Mouse (Mus musculus) forebrain, embryonic 11.5 days (tissue): ENCODE data around the gene Mybbp1a. TPM values are rescaled to one million over a fixed set of nuclear protein-coding genes. Genes with fewer than 3 reads are reported as not detected.
"Not testable (repeated sequence)": the region's sequence is repeated elsewhere in the genome, so short reads cannot be mapped to it uniquely, and the experiment has no call there.

Experiments
- ATAC-seq: fragments of 200-750 bp; cut with Nextera tagmentation; replicated peaks from 2 replicates; pipeline ENCODE4 v1.8.0; 2017; ENCODE audit warnings: moderate TSS enrichment; ENCODE audit not compliant: low FRiP score
- DNase-seq: peaks from one replicate; pipeline ENCODE4 v3.0.0-alpha.2; 2017; ENCODE audit warnings: low spot score
- H3K27ac ChIP-seq: fragments of 300-500 bp; sonication (generic); 2 replicates; pipeline ENCODE4 v1.5.1; 2014; ENCODE audit warnings: low read depth, low read length
- H3K27me3 ChIP-seq: fragments of 300-500 bp; sonication (generic); 2 replicates; pipeline ENCODE4 v1.6.1; 2014; ENCODE audit warnings: mild to moderate bottlenecking, low read length, mixed read lengths; ENCODE audit not compliant: control insufficient read depth, insufficient read depth
- H3K36me3 ChIP-seq: fragments of 300-500 bp; sonication (generic); 2 replicates; pipeline ENCODE4 v1.6.1; 2014; ENCODE audit warnings: mild to moderate bottlenecking, low read length, moderate library complexity, mixed read lengths; ENCODE audit not compliant: control insufficient read depth, insufficient read depth
- H3K4me1 ChIP-seq: fragments of 300-500 bp; sonication (generic); replicated peaks from 2 replicates; pipeline ENCODE4 v1.6.1; 2014; ENCODE audit warnings: low read length, mixed read lengths; ENCODE audit not compliant: control insufficient read depth, insufficient read depth
- H3K4me2 ChIP-seq: fragments of 300-500 bp; sonication (generic); 2 replicates; pipeline ENCODE4 v1.6.1; 2014; ENCODE audit warnings: low read depth, mild to moderate bottlenecking, low read length, moderate library complexity, mixed read lengths; ENCODE audit not compliant: severe bottlenecking
- H3K4me3 ChIP-seq: fragments of 300-500 bp; sonication (generic); 2 replicates; pipeline ENCODE4 v1.5.1; 2014; ENCODE audit warnings: low read depth, low read length
- H3K9ac ChIP-seq: fragments of 300-500 bp; sonication (generic); 2 replicates; pipeline ENCODE4 v1.6.1; 2014; ENCODE audit warnings: low read length
- H3K9me3 ChIP-seq: fragments of 300-500 bp; sonication (generic); 2 replicates; pipeline ENCODE4 v1.6.1; 2016; ENCODE audit warnings: low read length, mixed read lengths; ENCODE audit not compliant: control insufficient read depth
- WGBS: fragments of 180-500 bp; shearing (Covaris S2); extraction: QIAGEN DNeasy Blood & Tissue Kit; methylation state at CpG from one replicate; pipeline ENCODE4 v1.1.7; 2014; 5-methylcytosine and 5-hydroxymethylcytosine counted together
- polyA plus RNA-seq: library from polyadenylated mRNA; unstranded; fragments of >200 nt; fragmentation: Nextera tagmentation; extraction: Ambion mirVana; gene quantifications from 2 replicates; pipeline ENCODE4 v1.2.1, GENCODE M21; 2014

The Mybbp1a gene
- polyA plus RNA-seq, 1 experiment from 2014 or later: 166 TPM

DNA sequence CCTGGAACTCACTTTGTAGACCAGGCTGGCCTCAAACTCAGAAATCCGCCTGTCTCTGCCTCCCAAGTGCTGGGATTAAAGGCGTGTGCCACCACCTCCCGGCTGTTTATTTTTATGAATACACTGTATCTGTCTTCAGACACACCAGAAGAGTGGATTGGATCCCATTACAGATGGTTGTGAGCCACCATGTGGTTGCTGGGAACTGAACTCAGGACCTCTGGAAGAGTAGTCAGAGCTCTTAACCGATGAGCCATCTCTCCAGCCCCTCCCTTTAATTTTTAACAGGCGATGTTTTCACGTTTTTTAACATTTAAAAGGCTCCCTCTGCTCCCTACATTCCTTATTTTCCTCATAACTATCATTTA is 574 bp upstream of the Mybbp1a start:
- not testable (repeated sequence) for H3K9me3 ChIP-seq, DNase-seq, H3K4me1 ChIP-seq, H3K27me3 ChIP-seq
- WGBS: 50% methylated on average over 6 of the region's 6 CpGs
- Histone ChIP-seq H3K9ac (peak overlapping the region; percentile 77), H3K27ac (peak overlapping the region; percentile 94), H3K4me3 (peak overlapping the region; percentile 80), H3K4me2 (peak overlapping the region; percentile 55), H3K36me3 (peaks cover 21% of the 10 kb centered on the region)
- ATAC-seq: 0 out of 2 replicates have a peak, but pooled peaks have one; percentile 9

DNA sequence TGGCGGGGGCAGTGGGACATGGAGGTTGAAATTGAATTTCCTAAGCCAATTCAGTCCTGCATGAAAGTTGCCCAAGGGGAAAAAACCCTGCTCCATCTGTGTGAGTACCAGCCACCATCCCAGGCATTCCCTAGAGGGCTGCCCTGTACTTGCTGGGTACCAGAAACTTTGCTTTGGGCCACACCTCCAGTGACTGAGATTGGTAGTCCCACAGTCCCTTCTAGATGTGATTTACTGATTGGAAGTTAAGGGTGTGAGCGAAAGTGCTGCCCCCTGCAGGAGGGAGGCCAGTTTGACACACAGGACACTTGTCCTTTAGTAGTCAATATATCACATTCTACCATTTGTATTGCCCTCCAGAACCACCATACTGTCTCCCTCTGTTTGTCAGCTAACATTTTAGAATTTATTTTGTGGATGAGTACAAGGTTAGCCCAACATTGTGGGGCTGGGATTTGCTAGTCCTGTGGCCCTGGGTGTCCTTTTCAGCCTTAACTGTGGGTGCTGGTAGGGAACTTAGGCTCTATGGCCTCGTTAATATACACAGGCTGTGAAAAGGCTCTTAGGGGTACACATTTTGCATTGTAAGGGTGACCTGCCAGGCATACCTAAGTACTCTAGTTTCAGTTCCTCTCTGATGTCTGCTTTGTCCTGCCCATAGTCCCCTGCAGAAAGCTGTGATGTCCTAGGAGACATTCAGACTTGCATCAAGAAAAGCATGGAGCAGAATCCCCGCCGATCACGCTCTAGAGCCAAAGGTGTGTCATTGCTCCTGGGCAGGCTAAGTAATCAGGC is 5.4 kb downstream of the Mybbp1a start:
- no peak overlapping the region for H3K27ac ChIP-seq
- no peaks in the 10 kb centered on the region for H3K9me3 ChIP-seq
- H3K4me2 ChIP-seq: no peak overlapping the region
- no peak for ATAC-seq
- WGBS: 84% methylated on average over 6 of the region's 6 CpGs
- no peak overlapping the region for H3K4me3 ChIP-seq
- peak; percentile 73 for DNase-seq
- peaks cover 5% of the 10 kb centered on the region; the same call in 1 of the 2 replicates for H3K4me1 ChIP-seq
- peaks cover 65% of the 10 kb centered on the region for H3K36me3 ChIP-seq
- H3K9ac ChIP-seq: no peak overlapping the region
- H3K27me3 ChIP-seq: no peaks in the 10 kb centered on the region

GRCm38 (mm10) chr11:72447475-72447874 is 6.3 kb downstream of the Mybbp1a start:
- Histone ChIP-seq H3K4me2 (no peak overlapping the region), H3K27me3 (no peaks in the 10 kb centered on the region), H3K36me3 (peaks cover 71% of the 10 kb centered on the region), H3K4me3 (no peak overlapping the region), H3K4me1 (peaks cover 1% of the 10 kb centered on the region; the same call in 1 of the 2 replicates), H3K9ac (no peak overlapping the region), H3K27ac (no peak overlapping the region), H3K9me3 (no peaks in the 10 kb centered on the region)
- WGBS: 90% methylated on average over 8 of the region's 8 CpGs
- DNase-seq: no peak
- ATAC-seq: no peak

GRCm38 (mm10) chr11:72452140-72452665 is 11.0 kb downstream of the Mybbp1a start:
- DNase-seq (no peak), ATAC-seq (no peak)
- Histone ChIP-seq H3K36me3 (peaks cover 37% of the 10 kb centered on the region), H3K4me3 (no peak overlapping the region), H3K4me1 (0 out of 2 replicates have a peak, but pooled peaks cover 2% of the 10 kb centered on the region), H3K9ac (no peak overlapping the region), H3K27ac (no peak overlapping the region), H3K27me3 (no peaks in the 10 kb centered on the region), H3K9me3 (no peaks in the 10 kb centered on the region), H3K4me2 (no peak overlapping the region)
- WGBS: 72% methylated on average over 3 of the region's 3 CpGs

DNA sequence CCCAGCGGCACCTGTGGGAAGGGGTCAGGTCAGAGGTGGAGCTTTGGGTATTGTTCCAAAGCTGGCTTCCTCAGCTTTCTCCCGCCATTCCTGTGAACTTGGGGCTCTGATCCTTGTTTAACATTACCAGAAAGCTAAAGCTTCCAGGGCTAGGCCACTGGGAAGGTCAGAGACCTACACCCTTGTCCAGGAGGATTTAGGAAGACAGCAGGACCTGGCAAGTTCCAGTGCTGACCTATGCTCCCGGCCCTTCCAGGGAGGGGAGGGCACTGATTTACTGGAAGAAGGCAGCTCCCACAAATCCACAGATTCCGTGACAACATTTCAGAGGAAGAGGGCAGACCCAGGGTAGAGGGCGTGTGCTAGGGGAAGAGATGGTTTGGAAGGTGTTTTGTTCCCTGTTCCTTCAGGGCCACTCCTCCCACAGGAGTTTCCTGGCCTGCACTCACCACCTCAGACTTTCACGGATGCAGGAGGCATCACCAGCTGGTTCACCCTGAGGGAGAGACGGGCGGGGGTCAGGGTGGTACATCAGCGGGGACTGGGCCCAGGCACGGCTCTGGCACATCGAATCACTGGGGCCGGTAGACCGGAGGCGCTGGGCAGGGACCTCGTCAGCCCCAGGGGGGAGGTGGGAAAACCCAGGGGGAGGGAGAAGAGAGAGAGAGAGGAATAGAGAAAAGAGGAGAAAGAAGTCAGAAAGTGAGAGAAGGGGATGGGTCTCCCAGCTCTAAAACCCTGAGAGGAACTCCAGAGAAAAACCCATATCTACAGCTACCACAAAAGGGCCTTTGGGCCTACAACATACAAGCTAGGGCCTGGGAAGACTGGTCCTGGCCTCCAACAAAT is 12.2 kb downstream of the Mybbp1a start:
- DNase-seq (no peak), ATAC-seq (no peak)
- Histone ChIP-seq H3K9ac (no peak overlapping the region), H3K36me3 (peaks cover 28% of the 10 kb centered on the region), H3K9me3 (no peaks in the 10 kb centered on the region), H3K27me3 (no peaks in the 10 kb centered on the region), H3K4me1 (0 out of 2 replicates have a peak, but pooled peaks cover 2% of the 10 kb centered on the region), H3K4me2 (no peak overlapping the region), H3K4me3 (no peak overlapping the region), H3K27ac (no peak overlapping the region)
- WGBS: 61% methylated on average over 15 of the region's 15 CpGs

DNA sequence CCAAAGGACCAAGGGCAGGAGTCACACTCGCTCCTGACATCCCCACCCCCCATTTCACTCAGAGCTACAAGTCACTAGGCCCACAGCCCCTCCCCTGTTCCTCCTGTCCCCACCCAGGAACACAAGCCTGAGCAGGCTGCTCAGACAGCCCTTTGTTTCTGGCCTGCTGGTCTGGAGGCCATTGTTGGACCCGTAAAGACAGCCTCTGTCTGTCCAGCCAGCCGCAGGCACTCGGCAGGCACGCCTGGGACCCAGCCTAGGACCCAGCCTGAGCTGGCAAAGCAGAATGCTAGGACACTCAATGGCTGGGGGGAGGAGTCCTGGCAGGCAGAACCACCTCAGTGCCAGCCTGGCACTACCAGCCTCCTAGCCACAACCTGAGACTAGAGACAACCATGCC is 14.5 kb downstream of the Mybbp1a start:
- 0 out of 2 replicates have a peak, but pooled peaks cover 2% of the 10 kb centered on the region for H3K4me1 ChIP-seq

DNA sequence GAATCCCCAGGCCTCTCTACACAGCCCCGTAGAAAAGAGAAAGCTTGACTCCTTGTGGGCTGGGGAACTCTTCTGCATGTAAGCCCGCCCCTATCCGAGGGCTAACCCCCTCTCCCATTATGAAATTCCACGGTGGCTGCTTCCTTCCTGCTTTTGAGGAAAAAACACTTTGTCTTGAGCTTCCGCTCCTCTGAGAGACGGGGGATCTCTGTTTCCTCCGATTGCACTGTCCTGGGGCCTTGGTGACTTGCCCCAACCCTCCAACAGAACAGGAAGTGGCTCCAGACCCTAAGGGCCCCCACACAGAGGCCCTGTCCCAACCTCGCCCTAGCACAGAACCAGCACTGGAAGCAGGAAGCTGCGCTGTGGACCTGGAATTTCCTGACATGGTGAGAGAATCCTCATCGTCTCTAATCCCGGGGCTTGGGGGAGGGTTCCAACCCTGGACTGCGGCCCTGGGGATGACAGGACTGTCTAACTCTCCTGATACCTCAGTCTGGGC is 16.9 kb downstream of the Mybbp1a start:
- Histone ChIP-seq H3K27me3 (no peaks in the 10 kb centered on the region), H3K4me1 (0 out of 2 replicates have a peak, but pooled peaks cover 2% of the 10 kb centered on the region)

More for the DNA sequence above, 14.5 kb downstream of the Mybbp1a start:
- peaks cover 10% of the 10 kb centered on the region; the same call in 1 of the 2 replicates for H3K36me3 ChIP-seq
- H3K4me2 ChIP-seq: no peak overlapping the region
- 28% methylated on average over 5 of the region's 5 CpGs for WGBS
- 0 out of 2 replicates have a peak, but pooled peaks have one; percentile 15 for ATAC-seq
- no peaks in the 10 kb centered on the region for H3K9me3 ChIP-seq
- H3K9ac ChIP-seq: peak overlapping the region; percentile 17; the same call in 1 of the 2 replicates
- DNase-seq: no peak
- H3K27me3 ChIP-seq: no peaks in the 10 kb centered on the region
- H3K27ac ChIP-seq: no peak overlapping the region
- no peak overlapping the region for H3K4me3 ChIP-seq

DNA sequence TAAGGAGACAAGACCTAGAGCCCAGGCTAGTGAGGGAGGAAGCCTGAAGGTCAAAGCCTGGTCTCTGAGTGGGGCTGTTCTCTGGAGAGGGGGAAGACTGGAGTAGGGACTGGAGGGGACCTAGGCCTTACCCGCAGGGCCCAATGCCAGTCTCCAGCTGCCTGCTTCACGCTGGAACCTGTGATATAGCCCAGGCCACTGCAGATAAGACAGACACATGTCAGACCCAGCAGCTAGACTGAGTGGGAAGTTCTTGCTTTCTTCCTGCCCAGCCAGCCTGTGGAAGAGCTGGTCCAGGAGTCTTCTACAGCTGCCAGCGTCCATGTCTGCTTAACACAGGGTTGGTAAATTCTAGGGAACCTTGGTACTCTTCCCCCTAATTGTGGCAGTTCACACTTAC is 17.3 kb downstream of the Mybbp1a start:
- no peaks in the 10 kb centered on the region for H3K27me3 ChIP-seq

More for the DNA sequence above, 16.9 kb downstream of the Mybbp1a start:
- H3K9ac ChIP-seq: no peak overlapping the region
- no peaks in the 10 kb centered on the region for H3K36me3 ChIP-seq
- no peak overlapping the region for H3K4me2 ChIP-seq
- DNase-seq: no peak
- no peak for ATAC-seq
- no peaks in the 10 kb centered on the region for H3K9me3 ChIP-seq
- no peak overlapping the region for H3K27ac ChIP-seq
- WGBS: 74% methylated on average over 12 of the region's 12 CpGs
- H3K4me3 ChIP-seq: no peak overlapping the region

More for the DNA sequence above, 17.3 kb downstream of the Mybbp1a start:
- no peak for DNase-seq
- no peaks in the 10 kb centered on the region for H3K36me3 ChIP-seq
- 83% methylated on average over 3 of the region's 3 CpGs for WGBS
- H3K9ac ChIP-seq: no peak overlapping the region
- ATAC-seq: no peak
- H3K4me3 ChIP-seq: no peak overlapping the region
- no peak overlapping the region for H3K27ac ChIP-seq
- no peaks in the 10 kb centered on the region for H3K9me3 ChIP-seq
- 0 out of 2 replicates have a peak, but pooled peaks cover 2% of the 10 kb centered on the region for H3K4me1 ChIP-seq
- no peak overlapping the region for H3K4me2 ChIP-seq
